Mouse (Mus musculus): ENCODE results near the gene Lhx6. TPM values are rescaled to one million over a fixed set of nuclear protein-coding genes. Genes with fewer than 3 reads are reported as not detected.

Lhx6 gene
- polyA plus RNA-seq, 1 experiment, result 0.18 TPM

GRCm38 (mm10) chr2:36112632-36113031 lies 7.4 kb upstream of the Lhx6 start:
- peaks cover 24% of the 10 kb centered on the region for H3K36me3 ChIP-seq (replicated peaks; ENCODE audit: low read length)
- H3K4me1 ChIP-seq, result peaks cover 9% of the 10 kb centered on the region
- TF ChIP-seq FLI1 (IDR thresholded peaks at IDR 0.05; ENCODE audit: low read length) (no peak), GATA1 (IDR thresholded peaks at IDR 0.05; ENCODE audit: borderline replicate concordance, low read length) (no peak)

DNA sequence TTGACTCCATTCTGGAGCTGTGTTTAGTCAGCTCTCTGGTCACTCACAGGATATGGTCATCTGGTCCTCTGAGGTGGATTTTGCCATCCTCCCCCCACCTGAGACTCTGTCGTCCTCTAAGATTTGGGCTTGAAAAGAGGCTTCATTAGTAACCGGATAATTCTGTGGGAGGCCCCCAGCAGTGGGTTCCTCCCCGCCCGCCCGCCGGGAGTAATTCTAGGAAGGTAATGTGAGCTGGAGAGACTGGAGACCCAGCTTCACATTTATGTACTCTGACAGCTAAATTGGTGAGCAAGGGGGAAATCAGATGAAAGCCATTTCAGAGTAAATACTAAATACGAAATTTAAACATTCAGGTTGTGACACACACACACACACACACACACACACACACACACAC lies 3.4 kb upstream of the Lhx6 start:
- TF ChIP-seq GATA1 (IDR thresholded peaks at IDR 0.05; ENCODE audit: borderline replicate concordance, low read length) (no peak), FLI1 (IDR thresholded peaks at IDR 0.05; ENCODE audit: low read length) (no peak)

More at GRCm38 (mm10) chr2:36112632-36113031, 7.4 kb upstream of the Lhx6 start:
- peaks cover 48% of the 10 kb centered on the region for H3K27me3 ChIP-seq (replicated peaks)
- no peak overlapping the region for H3K4me3 ChIP-seq (replicated peaks)
- H3K9me3 ChIP-seq, result no peaks in the 10 kb centered on the region

DNA sequence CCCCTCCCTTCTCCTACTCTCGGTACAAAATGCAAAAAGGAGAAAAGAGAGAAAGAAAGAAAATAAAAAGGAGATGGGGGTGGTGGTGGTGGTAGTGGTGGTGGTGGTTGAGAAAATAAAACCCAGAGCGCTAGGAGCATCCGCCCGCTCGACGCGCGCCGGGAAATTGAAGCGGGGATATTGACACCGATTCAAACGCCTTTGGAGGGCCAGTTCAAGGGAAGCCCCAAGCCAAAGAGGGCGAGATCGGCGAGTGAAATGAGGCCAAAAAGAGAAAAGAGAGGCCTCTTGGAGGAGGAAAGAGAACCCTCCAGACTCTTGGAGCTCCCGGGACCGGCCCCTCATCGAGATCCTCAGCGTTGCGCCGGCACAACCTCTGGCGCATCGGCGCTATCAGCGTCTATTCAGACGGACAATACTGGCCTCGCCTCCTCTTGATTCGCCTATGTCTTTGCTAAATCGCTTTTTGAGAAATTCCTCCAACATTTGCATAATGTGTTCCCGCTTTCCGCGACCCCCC lies 712 bp downstream of the Lhx6 start:
- H3K4me1 ChIP-seq, result peaks cover 47% of the 10 kb centered on the region
- H3K36me3 ChIP-seq (replicated peaks; ENCODE audit: low read length), result no peaks in the 10 kb centered on the region
- peak overlapping the region; percentile 83 for H3K4me3 ChIP-seq (replicated peaks)
- H3K27me3 ChIP-seq (replicated peaks), result peaks cover 98% of the 10 kb centered on the region
- TF ChIP-seq FLI1 (IDR thresholded peaks at IDR 0.05; ENCODE audit: low read length) (no peak), GATA1 (IDR thresholded peaks at IDR 0.05; ENCODE audit: borderline replicate concordance, low read length) (no peak)
- no peaks in the 10 kb centered on the region for H3K9me3 ChIP-seq

More for the DNA sequence above, 3.4 kb upstream of the Lhx6 start:
- no peak overlapping the region for H3K4me3 ChIP-seq (replicated peaks)
- no peaks in the 10 kb centered on the region for H3K36me3 ChIP-seq (replicated peaks; ENCODE audit: low read length)
- H3K9me3 ChIP-seq, result no peaks in the 10 kb centered on the region
- peaks cover 31% of the 10 kb centered on the region for H3K4me1 ChIP-seq
- peaks cover 86% of the 10 kb centered on the region for H3K27me3 ChIP-seq (replicated peaks)

GRCm38 (mm10) chr2:36103555-36104367 lies 1.4 kb downstream of the Lhx6 start:
- H3K4me3 ChIP-seq (replicated peaks), result peak overlapping the region; percentile 87
- H3K4me1 ChIP-seq, result peaks cover 42% of the 10 kb centered on the region
- no peaks in the 10 kb centered on the region for H3K36me3 ChIP-seq (replicated peaks; ENCODE audit: low read length)
- H3K9me3 ChIP-seq, result no peaks in the 10 kb centered on the region
- TF ChIP-seq FLI1 (IDR thresholded peaks at IDR 0.05; ENCODE audit: low read length) (no peak), GATA1 (IDR thresholded peaks at IDR 0.05; ENCODE audit: borderline replicate concordance, low read length) (no peak)
- H3K27me3 ChIP-seq (replicated peaks), result peaks cover 99% of the 10 kb centered on the region

DNA sequence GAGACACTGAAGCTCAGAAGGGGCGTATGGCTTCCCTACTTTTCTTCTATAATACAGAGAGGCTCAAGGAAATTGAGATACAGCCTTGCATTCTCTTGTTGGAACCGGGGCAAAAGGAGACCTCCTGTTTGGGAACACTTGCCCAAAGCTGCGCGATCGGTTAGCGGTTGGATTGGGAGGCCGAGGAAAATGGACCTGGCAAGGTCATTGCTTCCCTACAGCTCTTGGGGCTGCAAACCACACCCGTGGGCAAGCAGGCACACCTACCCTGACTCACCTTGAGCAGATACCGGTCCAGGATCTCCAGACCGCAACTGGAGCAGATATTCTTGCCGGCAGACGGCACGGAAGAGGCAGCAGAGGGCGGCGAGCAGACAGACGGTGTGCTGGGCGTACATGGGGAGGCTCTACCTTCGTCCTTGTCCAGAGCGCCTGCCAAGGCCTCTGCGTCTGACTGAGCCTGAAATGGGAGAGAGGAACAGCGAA lies 2.1 kb downstream of the Lhx6 start:
- no peaks in the 10 kb centered on the region for H3K9me3 ChIP-seq
- no peaks in the 10 kb centered on the region for H3K36me3 ChIP-seq (replicated peaks; ENCODE audit: low read length)
- peaks cover 99% of the 10 kb centered on the region for H3K27me3 ChIP-seq (replicated peaks)
- no peak for TF ChIP-seq FLI1 (IDR thresholded peaks at IDR 0.05; ENCODE audit: low read length)
- no peak for TF ChIP-seq GATA1 (IDR thresholded peaks at IDR 0.05; ENCODE audit: borderline replicate concordance, low read length)
- peak overlapping the region; percentile 87 for H3K4me3 ChIP-seq (replicated peaks)
- H3K4me1 ChIP-seq, result peaks cover 42% of the 10 kb centered on the region

DNA sequence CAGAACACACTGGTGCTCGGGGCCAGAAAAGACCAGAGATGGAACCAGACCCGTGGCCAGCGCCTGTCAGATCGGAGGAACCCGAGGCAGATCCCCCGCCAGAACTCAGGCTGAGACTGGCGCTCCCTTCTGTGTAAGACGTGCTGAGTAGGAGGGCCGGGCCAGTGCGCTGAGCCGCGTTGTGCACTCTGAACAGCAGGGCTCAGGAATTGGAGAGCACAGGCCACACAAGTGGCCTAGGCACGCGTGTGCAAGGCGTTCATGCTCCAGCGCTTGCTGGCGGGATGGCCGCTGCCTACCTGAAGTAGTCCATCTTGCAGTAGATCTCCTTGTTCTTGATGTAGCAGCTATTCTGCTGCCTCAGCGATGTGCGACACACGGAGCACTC lies 2.7 kb downstream of the Lhx6 start:
- Histone ChIP-seq H3K4me3 (replicated peaks) (peak overlapping the region; percentile 87), H3K27me3 (replicated peaks) (peaks cover 99% of the 10 kb centered on the region), H3K4me1 (peaks cover 44% of the 10 kb centered on the region), H3K9me3 (no peaks in the 10 kb centered on the region), H3K36me3 (replicated peaks; ENCODE audit: low read length) (no peaks in the 10 kb centered on the region)
- TF ChIP-seq FLI1 (IDR thresholded peaks at IDR 0.05; ENCODE audit: low read length) (no peak), GATA1 (IDR thresholded peaks at IDR 0.05; ENCODE audit: borderline replicate concordance, low read length) (no peak)

- Histone ChIP-seq H3K9me3 (no peaks in the 10 kb centered on the region), H3K36me3 (replicated peaks; ENCODE audit: low read length) (no peaks in the 10 kb centered on the region), H3K4me1 (peaks cover 50% of the 10 kb centered on the region), H3K27me3 (replicated peaks) (peaks cover 100% of the 10 kb centered on the region), H3K4me3 (replicated peaks) (peak overlapping the region; percentile 87)
- TF ChIP-seq GATA1 (IDR thresholded peaks at IDR 0.05; ENCODE audit: borderline replicate concordance, low read length), result no peak
- TF ChIP-seq FLI1 (IDR thresholded peaks at IDR 0.05; ENCODE audit: low read length), result no peak
Measured at GRCm38 (mm10) chr2:36101866-36102558, 3.2 kb downstream of the Lhx6 start.

DNA sequence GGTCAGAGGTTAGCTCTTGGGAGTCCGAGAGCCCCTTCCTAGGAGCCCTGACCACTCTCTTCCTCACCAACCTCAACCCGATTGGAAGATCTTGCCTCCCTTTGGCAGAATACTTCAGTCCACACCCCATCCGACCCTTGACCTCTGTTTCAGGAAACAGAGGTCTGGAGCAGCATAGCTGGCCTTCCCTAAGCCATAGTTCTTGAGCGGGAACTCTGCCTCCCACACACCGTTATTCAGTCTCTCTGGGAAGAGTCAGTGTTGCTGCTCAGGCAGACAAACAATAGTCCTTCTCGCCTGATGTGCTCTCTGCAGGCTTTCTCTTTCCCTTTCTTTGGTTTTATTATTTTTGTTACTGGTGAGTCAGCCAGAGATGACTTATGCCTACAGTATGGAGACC lies 5.5 kb downstream of the Lhx6 start:
- Histone ChIP-seq H3K4me1 (peaks cover 44% of the 10 kb centered on the region), H3K27me3 (replicated peaks) (peaks cover 100% of the 10 kb centered on the region), H3K36me3 (replicated peaks; ENCODE audit: low read length) (no peaks in the 10 kb centered on the region), H3K4me3 (replicated peaks) (no peak overlapping the region), H3K9me3 (no peaks in the 10 kb centered on the region)
- no peak for TF ChIP-seq GATA1 (IDR thresholded peaks at IDR 0.05; ENCODE audit: borderline replicate concordance, low read length)

DNA sequence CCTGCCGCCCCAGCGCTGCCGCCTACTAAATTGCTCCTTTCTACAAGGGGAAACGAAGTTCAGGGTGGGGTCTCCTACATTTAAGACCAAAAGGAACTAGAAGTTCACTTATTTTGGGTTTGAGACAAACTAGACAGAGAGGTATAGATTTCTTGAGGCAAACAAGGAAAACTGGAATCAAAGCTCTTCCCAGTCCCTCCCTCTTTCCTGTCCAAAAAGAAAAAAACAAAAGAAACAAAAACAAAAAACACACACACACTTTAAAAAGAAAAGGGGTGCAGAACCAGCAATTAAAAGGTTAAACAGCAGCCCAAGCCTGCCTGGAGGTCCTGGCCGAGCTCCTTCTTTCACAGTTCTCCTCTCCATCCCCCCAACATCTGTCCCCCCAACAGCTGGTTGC lies 7.2 kb downstream of the Lhx6 start:
- peaks cover 100% of the 10 kb centered on the region for H3K27me3 ChIP-seq (replicated peaks)
- no peaks in the 10 kb centered on the region for H3K36me3 ChIP-seq (replicated peaks; ENCODE audit: low read length)
- TF ChIP-seq FLI1 (IDR thresholded peaks at IDR 0.05; ENCODE audit: low read length), result no peak
- no peak for TF ChIP-seq GATA1 (IDR thresholded peaks at IDR 0.05; ENCODE audit: borderline replicate concordance, low read length)
- H3K4me1 ChIP-seq, result peaks cover 41% of the 10 kb centered on the region
- H3K9me3 ChIP-seq, result no peaks in the 10 kb centered on the region
- no peak overlapping the region for H3K4me3 ChIP-seq (replicated peaks)
